Mouse (Mus musculus) forebrain, embryonic 14.5 days (tissue): Measurements from ENCODE around the gene Gm20503. TPM values are rescaled to one million over a fixed set of nuclear protein-coding genes. Genes with fewer than 3 reads are reported as not detected.

ENCODE experiments used
- ATAC-seq: fragments of 200-750 bp; cut with Nextera tagmentation; 2 replicates; pipeline ENCODE4 v1.8.0; 2017; ENCODE audit warnings: mild to moderate bottlenecking, moderate library complexity
- DNase-seq: peaks from one replicate; pipeline ENCODE4 v3.0.0-alpha.2; 2015; ENCODE audit warnings: low spot score
- H3K27ac ChIP-seq: fragments of 300-500 bp; sonication (generic); 2 replicates; pipeline ENCODE4 v1.5.1; 2014; ENCODE audit warnings: low read depth, mild to moderate bottlenecking, control low read depth, low read length, moderate library complexity
- H3K27me3 ChIP-seq: fragments of 300-500 bp; sonication (generic); replicated peaks from 2 replicates; pipeline ENCODE4 v1.6.1; 2014; ENCODE audit warnings: low read length, control low read depth, mixed read lengths; ENCODE audit not compliant: control insufficient read depth, insufficient read depth
- H3K36me3 ChIP-seq: fragments of 300-500 bp; sonication (generic); 2 replicates; pipeline ENCODE4 v1.6.1; 2014; ENCODE audit warnings: low read length, control low read depth; ENCODE audit not compliant: control insufficient read depth, insufficient read depth
- H3K4me1 ChIP-seq: fragments of 300-500 bp; sonication (generic); 2 replicates; pipeline ENCODE4 v1.6.1; 2014; ENCODE audit warnings: antibody characterized with exemption, low read length, control low read depth; ENCODE audit not compliant: control insufficient read depth, insufficient read depth
- H3K4me2 ChIP-seq: fragments of 300-500 bp; sonication (generic); 2 replicates; pipeline ENCODE4 v1.6.1; 2014; ENCODE audit warnings: mild to moderate bottlenecking, control low read depth, low read length
- H3K4me3 ChIP-seq: fragments of 300-500 bp; sonication (generic); 2 replicates; pipeline ENCODE4 v1.5.1; 2014; ENCODE audit warnings: low read depth, low read length, control low read depth
- H3K9ac ChIP-seq: fragments of 300-500 bp; sonication (generic); 2 replicates; pipeline ENCODE4 v1.6.1; 2014; ENCODE audit warnings: mild to moderate bottlenecking, low read length, control low read depth, moderate library complexity
- H3K9me3 ChIP-seq: fragments of 300-500 bp; sonication (generic); replicated peaks from 2 replicates; pipeline ENCODE4 v1.6.1; 2016; ENCODE audit warnings: low read length, control low read depth, mixed read lengths; ENCODE audit not compliant: control insufficient read depth
- WGBS: fragments of 180-500 bp; shearing (Covaris S2); extraction: QIAGEN DNeasy Blood & Tissue Kit; methylation state at CpG from one replicate; pipeline ENCODE4 v1.1.7; 2014; 5-methylcytosine and 5-hydroxymethylcytosine counted together
- polyA plus RNA-seq: library from polyadenylated mRNA; unstranded; fragments of >200 nt; fragmentation: Nextera tagmentation; extraction: Ambion mirVana; gene quantifications from 2 replicates; pipeline ENCODE4 v1.2.1, GENCODE M21; 2014

The Gm20503 gene
- polyA plus RNA-seq, 1 experiment from 2014 or later = 5.3 TPM

DNA sequence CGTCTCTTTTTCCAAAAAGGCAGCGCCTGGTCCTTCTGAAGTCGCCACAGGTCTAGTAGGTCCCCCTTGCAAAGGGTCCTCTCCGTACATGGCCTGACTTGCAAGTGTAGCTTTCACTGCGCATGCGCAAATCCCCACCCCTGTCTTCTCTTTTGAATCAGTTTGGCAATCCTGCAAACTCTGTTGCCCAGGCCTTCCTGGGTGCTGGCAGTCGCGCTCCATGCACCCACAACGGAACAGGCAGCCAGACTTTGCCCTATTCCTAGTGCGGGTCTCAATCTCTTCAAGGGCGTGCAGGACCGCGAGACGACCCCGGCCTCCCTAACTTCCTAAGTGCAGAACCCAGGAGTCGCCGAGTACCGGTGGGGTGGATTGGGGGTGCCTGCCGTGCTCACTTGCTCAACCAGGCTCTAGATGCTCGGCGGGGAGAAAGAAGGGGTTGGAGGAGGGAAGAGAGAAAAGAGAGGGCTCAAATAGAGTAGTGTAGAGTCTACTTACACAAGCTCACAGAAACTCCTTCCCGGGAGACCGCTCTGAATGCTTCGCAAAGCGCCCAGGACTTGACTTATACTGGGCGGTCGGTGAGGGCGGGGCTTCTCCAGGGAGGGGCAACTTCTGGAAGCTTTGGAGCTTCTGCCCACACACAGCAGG, 16.3 kb upstream of the Gm20503 start, which contains the start of gene Ptgr1:
TSS of gene Ptgr1 (minus strand) at position 580 of the 651 bp plus-strand sequence.
- Histone ChIP-seq H3K4me3 (peak within 1 kb of the TSS; percentile 43), H3K4me1 (0 out of 2 replicates have a peak, but pooled peaks cover 3% of the 10 kb centered on the region), H3K4me2 (peak within 1 kb of the TSS; percentile 81), H3K27ac (no peak within 1 kb of the TSS), H3K9ac (peak within 1 kb of the TSS; percentile 58; the same call in 1 of the 2 replicates), H3K9me3 (no peaks in the 10 kb centered on the region), H3K27me3 (no peaks in the 10 kb centered on the region), H3K36me3 (no peaks in the 10 kb centered on the region)
- peak; percentile 90 for DNase-seq
- ATAC-seq = peak; percentile 69
- WGBS = 1% methylated on average over 28 of the region's 28 CpGs

DNA sequence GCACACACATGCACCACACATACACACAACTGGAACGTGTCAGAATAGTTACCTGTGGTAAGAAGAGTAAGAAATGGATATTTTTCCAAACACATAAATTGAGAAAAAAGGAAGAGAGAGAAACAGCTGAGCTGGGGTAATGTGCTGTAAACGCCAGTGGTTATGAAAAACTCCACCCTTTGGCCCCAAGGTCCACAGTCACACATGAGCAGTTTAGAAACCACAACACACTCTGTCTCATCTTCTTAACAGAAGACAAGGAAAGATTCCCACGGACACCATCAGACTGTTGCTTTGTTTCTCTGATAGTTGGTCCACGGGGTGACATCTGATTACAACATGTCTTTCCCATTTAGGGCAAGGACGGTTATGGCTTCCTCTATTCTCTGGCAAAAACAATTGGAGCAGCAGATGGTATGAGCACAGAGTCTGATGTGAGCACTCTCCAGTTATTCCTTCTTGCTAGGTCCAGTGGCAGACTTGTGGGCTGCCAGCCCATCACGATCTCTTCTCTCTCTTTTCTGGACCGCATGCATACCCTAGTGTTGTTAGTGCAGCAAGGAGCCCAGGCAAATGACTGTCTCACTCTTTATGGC, 13.6 kb upstream of the Gm20503 start:
- ATAC-seq (no peak), DNase-seq (no peak)
- H3K27me3 ChIP-seq = no peaks in the 10 kb centered on the region
- WGBS = 91% methylated on average over 7 of the region's 7 CpGs
- H3K4me2 ChIP-seq = no peak overlapping the region
- H3K9me3 ChIP-seq = no peaks in the 10 kb centered on the region
- H3K36me3 ChIP-seq = no peaks in the 10 kb centered on the region
- no peak overlapping the region for H3K9ac ChIP-seq
- no peak overlapping the region for H3K4me3 ChIP-seq
- H3K4me1 ChIP-seq = 0 out of 2 replicates have a peak, but pooled peaks cover 3% of the 10 kb centered on the region
- no peak overlapping the region for H3K27ac ChIP-seq

DNA sequence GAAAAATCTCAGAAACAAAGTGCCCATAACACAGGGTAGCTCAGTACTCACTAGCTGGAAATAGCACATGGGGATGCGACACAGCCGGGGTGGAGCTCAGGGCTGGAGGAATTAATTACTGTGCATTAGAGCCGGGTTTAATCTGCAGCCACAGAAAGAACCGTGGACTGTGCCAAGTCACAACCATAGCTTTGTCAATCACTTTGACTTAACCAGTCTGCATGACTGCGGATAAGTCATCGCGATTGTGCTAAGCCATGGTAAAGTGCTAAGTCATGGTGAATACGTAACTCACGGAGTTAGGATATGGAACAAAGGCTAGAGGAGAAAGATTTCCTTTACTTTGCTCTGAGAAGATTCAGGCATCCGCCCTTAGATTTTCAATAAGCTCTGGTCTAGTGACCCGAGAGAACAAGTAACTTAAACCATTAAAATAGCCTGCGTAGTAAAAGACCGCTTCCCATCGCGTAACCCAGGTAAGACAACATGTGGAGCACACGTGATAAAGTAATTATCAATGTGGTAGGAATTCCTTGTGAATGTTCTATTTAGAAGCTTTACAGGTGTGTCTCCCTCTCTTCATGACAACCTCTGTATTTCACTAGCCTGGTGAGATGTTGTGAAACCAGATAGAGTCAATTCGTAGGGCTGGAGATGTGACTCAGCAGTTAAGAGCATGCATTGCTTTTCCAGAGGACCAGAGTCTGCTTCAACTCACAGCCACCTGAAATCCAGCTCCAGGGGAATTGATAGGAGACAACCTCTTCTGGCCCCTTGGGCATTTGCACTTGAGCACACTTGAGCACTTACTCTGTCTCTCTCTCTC, 12.2 kb upstream of the Gm20503 start:
- WGBS = 65% methylated on average over 17 of the region's 17 CpGs
- H3K9ac ChIP-seq = no peak overlapping the region
- DNase-seq (peak; percentile 61), ATAC-seq (peak; percentile 59; the same call in 1 of the 2 replicates)
- no peaks in the 10 kb centered on the region for H3K36me3 ChIP-seq
- H3K4me2 ChIP-seq = no peak overlapping the region
- H3K27ac ChIP-seq = no peak overlapping the region
- no peaks in the 10 kb centered on the region for H3K9me3 ChIP-seq
- H3K4me1 ChIP-seq = 0 out of 2 replicates have a peak, but pooled peaks cover 3% of the 10 kb centered on the region
- H3K27me3 ChIP-seq = no peaks in the 10 kb centered on the region
- H3K4me3 ChIP-seq = no peak overlapping the region

DNA sequence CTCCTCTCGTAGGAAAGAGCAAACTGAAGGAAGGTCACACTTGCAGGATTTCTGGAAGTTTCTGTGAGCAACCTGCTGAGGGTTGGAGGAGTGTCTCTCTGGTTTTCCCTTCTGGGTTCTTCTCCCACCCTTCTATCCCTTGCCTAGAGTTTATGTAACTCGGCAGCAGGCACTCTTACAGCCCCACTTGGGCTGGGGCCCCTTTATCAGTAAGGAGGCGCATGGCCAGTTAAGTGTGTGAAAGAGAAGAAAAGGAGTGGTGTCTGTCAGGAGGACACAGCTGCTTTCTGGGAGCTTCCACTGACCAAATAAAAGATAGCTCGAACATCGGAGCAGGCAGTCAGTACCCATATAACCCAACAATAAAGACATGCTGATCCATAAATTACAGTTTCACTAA, 10.8 kb upstream of the Gm20503 start:
- Histone ChIP-seq H3K4me2 (no peak overlapping the region), H3K4me1 (no peaks in the 10 kb centered on the region), H3K9me3 (no peaks in the 10 kb centered on the region), H3K4me3 (no peak overlapping the region), H3K9ac (no peak overlapping the region), H3K27me3 (no peaks in the 10 kb centered on the region), H3K27ac (no peak overlapping the region), H3K36me3 (no peaks in the 10 kb centered on the region)
- DNase-seq (no peak), ATAC-seq (no peak)
- 84% methylated on average over 5 of the region's 5 CpGs for WGBS

DNA sequence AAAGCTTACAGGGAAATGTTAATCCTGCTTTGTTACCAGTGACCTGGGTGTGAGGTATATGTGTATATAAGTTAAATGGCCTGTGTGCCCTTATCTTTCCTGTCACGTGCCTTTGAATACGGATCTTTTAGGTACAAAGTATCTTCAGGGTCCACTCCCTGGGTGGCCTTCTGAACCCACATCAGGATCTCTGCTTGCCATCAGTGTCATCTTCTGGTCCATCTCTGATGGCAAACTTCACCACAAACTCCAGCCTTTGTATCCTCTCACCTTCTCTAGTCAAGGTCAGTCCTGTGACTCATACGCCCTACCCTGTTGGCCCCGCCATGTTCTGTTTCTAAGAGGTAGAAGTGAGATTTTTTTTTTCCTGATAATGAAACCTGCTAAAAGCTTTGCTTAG, 8.2 kb upstream of the Gm20503 start, which contains the start of gene Dnajc25:
TSS of gene Dnajc25 (plus strand) at position 301 of the 400 bp plus-strand sequence.
- Histone ChIP-seq H3K27me3 (no peaks in the 10 kb centered on the region), H3K9me3 (no peaks in the 10 kb centered on the region), H3K9ac (no peak within 1 kb of the TSS), H3K4me2 (no peak within 1 kb of the TSS), H3K36me3 (no peaks in the 10 kb centered on the region), H3K27ac (no peak within 1 kb of the TSS), H3K4me1 (no peaks in the 10 kb centered on the region), H3K4me3 (no peak within 1 kb of the TSS)
- ATAC-seq (no peak), DNase-seq (no peak)
- 94% methylated on average over 4 of the region's 4 CpGs for WGBS

DNA sequence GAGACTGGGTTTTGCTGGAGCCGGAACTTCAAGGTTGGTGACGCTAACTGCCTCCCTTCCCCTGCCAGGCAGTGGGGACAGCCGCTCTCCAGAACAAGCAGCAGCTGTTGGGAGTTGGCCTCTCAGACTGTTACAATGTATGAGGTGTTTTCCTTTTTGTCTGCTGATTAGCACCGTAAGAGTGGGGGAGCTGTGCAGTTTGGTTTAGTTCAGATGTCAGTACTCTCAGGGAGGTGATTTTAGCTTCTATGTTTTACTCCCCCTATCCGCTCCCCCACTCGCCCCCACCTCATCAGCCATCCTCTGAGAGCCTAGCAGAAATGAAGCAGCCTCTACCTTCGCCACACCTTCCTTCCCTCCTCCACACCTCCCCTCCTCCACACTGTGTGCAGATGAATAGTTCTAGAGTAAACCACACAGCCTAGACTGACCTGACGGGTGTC, 7.7 kb upstream of the Gm20503 start:
- no peaks in the 10 kb centered on the region for H3K27me3 ChIP-seq
- no peak overlapping the region for H3K4me3 ChIP-seq
- no peak for DNase-seq
- no peaks in the 10 kb centered on the region for H3K9me3 ChIP-seq
- no peak for ATAC-seq
- no peaks in the 10 kb centered on the region for H3K4me1 ChIP-seq
- 72% methylated on average over 8 of the region's 8 CpGs for WGBS
- H3K36me3 ChIP-seq = no peaks in the 10 kb centered on the region
- H3K9ac ChIP-seq = no peak overlapping the region
- no peak overlapping the region for H3K27ac ChIP-seq
- no peak overlapping the region for H3K4me2 ChIP-seq

DNA sequence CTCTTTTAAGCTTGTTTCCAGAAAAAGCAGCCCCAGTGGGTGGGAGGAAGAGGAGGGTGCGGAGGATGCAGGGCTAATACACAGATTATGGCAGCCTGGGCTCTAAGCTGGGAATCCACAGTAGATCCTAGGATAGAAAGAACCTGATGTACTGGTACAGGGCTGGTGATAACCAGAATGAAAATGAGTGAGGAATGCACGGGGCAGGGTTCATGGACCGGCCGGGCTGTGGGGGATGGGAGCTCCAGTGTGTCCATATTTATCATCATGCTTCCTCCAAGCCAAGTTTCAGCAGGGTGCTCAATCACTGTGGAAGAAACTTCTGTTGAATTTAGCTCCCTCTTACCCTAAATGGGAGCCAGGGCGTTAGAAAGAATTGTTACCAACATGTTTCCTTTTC, 5.9 kb upstream of the Gm20503 start:
- H3K4me1 ChIP-seq = no peaks in the 10 kb centered on the region
- H3K36me3 ChIP-seq = no peaks in the 10 kb centered on the region
- no peaks in the 10 kb centered on the region for H3K27me3 ChIP-seq
- DNase-seq = no peak
- no peak for ATAC-seq
- H3K9me3 ChIP-seq = no peaks in the 10 kb centered on the region
- no peak overlapping the region for H3K9ac ChIP-seq
- H3K4me3 ChIP-seq = no peak overlapping the region
- WGBS = 90% methylated on average over 5 of the region's 5 CpGs
- no peak overlapping the region for H3K27ac ChIP-seq
- no peak overlapping the region for H3K4me2 ChIP-seq

DNA sequence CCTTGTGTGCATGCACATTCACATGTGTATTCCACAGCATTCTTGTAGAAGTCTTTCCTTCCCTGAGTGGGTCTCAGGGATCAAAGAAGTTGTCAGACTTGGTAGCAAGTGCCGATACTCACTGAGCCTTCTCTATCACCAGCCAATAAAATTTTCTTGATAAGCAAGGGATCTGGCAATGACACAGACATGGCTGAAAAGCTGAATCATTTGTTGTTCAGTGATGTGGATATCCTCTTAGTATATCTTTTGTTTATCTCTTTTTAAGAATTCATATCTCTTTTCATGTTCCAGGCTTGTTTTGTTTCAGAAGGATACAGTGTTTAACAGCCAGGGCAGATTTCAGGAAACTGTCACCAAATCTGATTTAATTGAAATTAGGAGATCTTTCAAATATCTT, 4.3 kb upstream of the Gm20503 start:
- 85% methylated on average over 1 of the region's 1 CpGs for WGBS
- no peak overlapping the region for H3K4me3 ChIP-seq
- no peaks in the 10 kb centered on the region for H3K27me3 ChIP-seq
- DNase-seq = no peak
- no peak for ATAC-seq
- H3K4me1 ChIP-seq = no peaks in the 10 kb centered on the region; the same call in 1 of the 2 replicates
- no peak overlapping the region for H3K27ac ChIP-seq
- H3K9ac ChIP-seq = no peak overlapping the region
- no peaks in the 10 kb centered on the region for H3K9me3 ChIP-seq
- no peaks in the 10 kb centered on the region for H3K36me3 ChIP-seq
- H3K4me2 ChIP-seq = no peak overlapping the region
